Mouse (Mus musculus): ENCODE data around the gene Tmem150c. TPM values are rescaled to one million over a fixed set of nuclear protein-coding genes. Genes with fewer than 3 reads are reported as not detected.

Gene Tmem150c
- 17.0 and 21.8 TPM in 2 replicates for polyA plus RNA-seq (2014; fragmentation: Nextera tagmentation; extraction: Ambion mirVana)

GRCm38 (mm10) chr5:100159638-100159973 lies at the start of gene Tmem150c:
Gene Tmem150c (minus strand): TSS chr5:100159808.
- no peaks in the 10 kb centered on the region for H3K36me3 ChIP-seq (ENCODE audit: control insufficient read depth, insufficient read depth, low read length)
- H3K9me3 ChIP-seq (replicated peaks; ENCODE audit: control insufficient read depth, low read length), result no peaks in the 10 kb centered on the region
- ATAC-seq, result no peak
- H3K9ac ChIP-seq (ENCODE audit: low read length), result peak within 1 kb of the TSS; percentile 90
- no peaks in the 10 kb centered on the region for H3K4me1 ChIP-seq (ENCODE audit: control insufficient read depth, insufficient read depth, low read length)
- peak within 1 kb of the TSS; percentile 68; the same call in 1 of the 2 replicates for H3K27ac ChIP-seq (ENCODE audit: low read depth, low read length)
- 9% methylated on average over 6 of the region's 6 CpGs for WGBS
- DNase-seq (ENCODE audit: low spot score), result no peak
- peak within 1 kb of the TSS; percentile 73 for H3K4me3 ChIP-seq (ENCODE audit: low read depth, low read length)
- H3K27me3 ChIP-seq (replicated peaks; ENCODE audit: control insufficient read depth, insufficient read depth, low read length), result no peaks in the 10 kb centered on the region
- H3K4me2 ChIP-seq (ENCODE audit: low read length), result peak within 1 kb of the TSS; percentile 94

GRCm38 (mm10) chr5:100209093-100209492 lies 49.5 kb upstream of the Tmem150c start:
- no peaks in the 10 kb centered on the region for H3K4me1 ChIP-seq (ENCODE audit: control insufficient read depth, insufficient read depth, low read length)
- DNase-seq (ENCODE audit: low spot score) (no peak), ATAC-seq (no peak)
- no peak overlapping the region for H3K27ac ChIP-seq (ENCODE audit: low read depth, low read length)
- H3K4me2 ChIP-seq (ENCODE audit: low read length), result no peak overlapping the region
- no peaks in the 10 kb centered on the region for H3K9me3 ChIP-seq (replicated peaks; ENCODE audit: control insufficient read depth, low read length)
- H3K9ac ChIP-seq (ENCODE audit: low read length), result no peak overlapping the region
- 76% methylated on average over 7 of the region's 7 CpGs for WGBS
- no peak overlapping the region for H3K4me3 ChIP-seq (ENCODE audit: low read depth, low read length)
- H3K36me3 ChIP-seq (ENCODE audit: control insufficient read depth, insufficient read depth, low read length), result no peaks in the 10 kb centered on the region
- no peaks in the 10 kb centered on the region for H3K27me3 ChIP-seq (replicated peaks; ENCODE audit: control insufficient read depth, insufficient read depth, low read length)

- Histone ChIP-seq H3K9me3 (replicated peaks; ENCODE audit: control insufficient read depth, low read length) (no peaks in the 10 kb centered on the region), H3K4me1 (ENCODE audit: control insufficient read depth, insufficient read depth, low read length) (no peaks in the 10 kb centered on the region), H3K27me3 (replicated peaks; ENCODE audit: control insufficient read depth, insufficient read depth, low read length) (no peaks in the 10 kb centered on the region), H3K27ac (ENCODE audit: low read depth, low read length) (no peak overlapping the region), H3K9ac (ENCODE audit: low read length) (no peak overlapping the region), H3K36me3 (ENCODE audit: control insufficient read depth, insufficient read depth, low read length) (no peaks in the 10 kb centered on the region), H3K4me2 (ENCODE audit: low read length) (no peak overlapping the region), H3K4me3 (ENCODE audit: low read depth, low read length) (no peak overlapping the region)
- 81% methylated on average over 6 of the region's 6 CpGs for WGBS
- ATAC-seq, result no peak
- DNase-seq (ENCODE audit: low spot score), result no peak
Measured at GRCm38 (mm10) chr5:100206675-100207074, 47.1 kb upstream of the Tmem150c start.

- 87% methylated on average over 9 of the region's 9 CpGs for WGBS
- no peak for DNase-seq (ENCODE audit: low spot score)
Measured at GRCm38 (mm10) chr5:100205519-100206189, 46.0 kb upstream of the Tmem150c start.

GRCm38 (mm10) chr5:100200805-100201204 lies 41.2 kb upstream of the Tmem150c start:
- H3K4me2 ChIP-seq (ENCODE audit: low read length), result no peak overlapping the region
- H3K9me3 ChIP-seq (replicated peaks; ENCODE audit: control insufficient read depth, low read length), result no peaks in the 10 kb centered on the region
- H3K4me1 ChIP-seq (ENCODE audit: control insufficient read depth, insufficient read depth, low read length), result peaks cover 28% of the 10 kb centered on the region
- H3K27ac ChIP-seq (ENCODE audit: low read depth, low read length), result peak overlapping the region; percentile 22; the same call in 1 of the 2 replicates
- H3K9ac ChIP-seq (ENCODE audit: low read length), result no peak overlapping the region
- DNase-seq (ENCODE audit: low spot score) (peak; percentile 89), ATAC-seq (peak; percentile 76)
- 30% methylated on average over 5 of the region's 5 CpGs for WGBS
- no peaks in the 10 kb centered on the region for H3K27me3 ChIP-seq (replicated peaks; ENCODE audit: control insufficient read depth, insufficient read depth, low read length)
- no peaks in the 10 kb centered on the region for H3K36me3 ChIP-seq (ENCODE audit: control insufficient read depth, insufficient read depth, low read length)
- H3K4me3 ChIP-seq (ENCODE audit: low read depth, low read length), result no peak overlapping the region

More at GRCm38 (mm10) chr5:100205519-100206189, 46.0 kb upstream of the Tmem150c start:
- Histone ChIP-seq H3K4me2 (ENCODE audit: low read length) (no peak overlapping the region), H3K36me3 (ENCODE audit: control insufficient read depth, insufficient read depth, low read length) (no peaks in the 10 kb centered on the region), H3K27me3 (replicated peaks; ENCODE audit: control insufficient read depth, insufficient read depth, low read length) (no peaks in the 10 kb centered on the region), H3K9me3 (replicated peaks; ENCODE audit: control insufficient read depth, low read length) (no peaks in the 10 kb centered on the region), H3K9ac (ENCODE audit: low read length) (no peak overlapping the region), H3K27ac (ENCODE audit: low read depth, low read length) (no peak overlapping the region), H3K4me1 (ENCODE audit: control insufficient read depth, insufficient read depth, low read length) (peaks cover 7% of the 10 kb centered on the region), H3K4me3 (ENCODE audit: low read depth, low read length) (no peak overlapping the region)
- no peak for ATAC-seq

- Histone ChIP-seq H3K4me3 (ENCODE audit: low read depth, low read length) (no peak overlapping the region), H3K9me3 (replicated peaks; ENCODE audit: control insufficient read depth, low read length) (no peaks in the 10 kb centered on the region), H3K9ac (ENCODE audit: low read length) (no peak overlapping the region), H3K27ac (ENCODE audit: low read depth, low read length) (peak overlapping the region; percentile 22; the same call in 1 of the 2 replicates), H3K4me1 (ENCODE audit: control insufficient read depth, insufficient read depth, low read length) (peaks cover 28% of the 10 kb centered on the region), H3K4me2 (ENCODE audit: low read length) (no peak overlapping the region), H3K36me3 (ENCODE audit: control insufficient read depth, insufficient read depth, low read length) (no peaks in the 10 kb centered on the region), H3K27me3 (replicated peaks; ENCODE audit: control insufficient read depth, insufficient read depth, low read length) (no peaks in the 10 kb centered on the region)
- DNase-seq (ENCODE audit: low spot score) (peak; percentile 65), ATAC-seq (peak; percentile 65; the same call in 1 of the 2 replicates)
- WGBS, result 20% methylated on average over 5 of the region's 5 CpGs
Measured at GRCm38 (mm10) chr5:100200296-100200695, 40.7 kb upstream of the Tmem150c start.

- DNase-seq (ENCODE audit: low spot score) (peak; percentile 53), ATAC-seq (peak; percentile 45)
- no peaks in the 10 kb centered on the region for H3K9me3 ChIP-seq (replicated peaks; ENCODE audit: control insufficient read depth, low read length)
- no peaks in the 10 kb centered on the region for H3K27me3 ChIP-seq (replicated peaks; ENCODE audit: control insufficient read depth, insufficient read depth, low read length)
- no peak overlapping the region for H3K9ac ChIP-seq (ENCODE audit: low read length)
- no peak overlapping the region for H3K4me3 ChIP-seq (ENCODE audit: low read depth, low read length)
- no peaks in the 10 kb centered on the region for H3K36me3 ChIP-seq (ENCODE audit: control insufficient read depth, insufficient read depth, low read length)
- WGBS, result 22% methylated on average over 7 of the region's 7 CpGs
- H3K27ac ChIP-seq (ENCODE audit: low read depth, low read length), result no peak overlapping the region
- peaks cover 28% of the 10 kb centered on the region for H3K4me1 ChIP-seq (ENCODE audit: control insufficient read depth, insufficient read depth, low read length)
- H3K4me2 ChIP-seq (ENCODE audit: low read length), result no peak overlapping the region
Measured at GRCm38 (mm10) chr5:100199092-100199853, 39.7 kb upstream of the Tmem150c start.

GRCm38 (mm10) chr5:100197476-100197875 lies 37.9 kb upstream of the Tmem150c start:
- Histone ChIP-seq H3K36me3 (ENCODE audit: control insufficient read depth, insufficient read depth, low read length) (no peaks in the 10 kb centered on the region), H3K4me3 (ENCODE audit: low read depth, low read length) (no peak overlapping the region), H3K4me1 (ENCODE audit: control insufficient read depth, insufficient read depth, low read length) (peaks cover 28% of the 10 kb centered on the region), H3K27me3 (replicated peaks; ENCODE audit: control insufficient read depth, insufficient read depth, low read length) (no peaks in the 10 kb centered on the region), H3K9me3 (replicated peaks; ENCODE audit: control insufficient read depth, low read length) (no peaks in the 10 kb centered on the region), H3K4me2 (ENCODE audit: low read length) (no peak overlapping the region), H3K27ac (ENCODE audit: low read depth, low read length) (no peak overlapping the region), H3K9ac (ENCODE audit: low read length) (no peak overlapping the region)
- DNase-seq (ENCODE audit: low spot score), result no peak
- ATAC-seq, result no peak
- 63% methylated on average over 9 of the region's 9 CpGs for WGBS
